Comparison of ENCODE assay signal across 9 mouse cellular contexts in the genomic region with DNA sequence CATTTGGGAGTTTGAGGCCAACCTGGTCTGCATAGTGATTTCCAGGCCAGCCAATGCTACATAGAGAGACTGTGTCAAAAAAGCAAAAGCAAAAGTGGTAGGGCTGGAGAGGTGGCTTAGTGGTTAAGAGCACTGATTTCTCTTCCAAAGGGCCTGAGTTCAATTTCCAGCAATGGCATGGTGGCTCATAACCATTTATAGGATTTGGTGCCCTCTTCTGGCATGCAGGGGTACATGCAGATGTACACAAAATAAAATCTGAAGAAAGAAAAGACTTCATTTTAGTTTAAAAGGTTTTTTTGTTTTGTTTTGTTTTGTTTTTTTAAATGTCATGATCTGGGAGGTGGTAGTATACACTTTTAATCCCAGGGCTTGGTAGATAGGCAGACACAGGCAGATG. TPM values are rescaled to one million over a fixed set of nuclear protein-coding genes. Genes with fewer than 3 reads are reported as not detected.
DNase-seq lines count a peak whose midpoint lies in the region; ATAC-seq and TF ChIP-seq lines count a peak whose summit lies in the region.
"Had no signal": no experiment of that assay in that cellular context is flagged by ENCODE, and none has a peak within 500 bp of the region (broad histone marks: within the 10 kb centered on the region; RNA-seq: fewer than 3 reads in every experiment).

No protein-coding gene starts in this region.

- no peak overlapping the region for H3K9ac ChIP-seq in liver, postnatal 0 days (replicated peaks)
- no peak overlapping the region for H3K9ac ChIP-seq in liver, embryonic 12.5 days
- no peak overlapping the region for H3K9ac ChIP-seq in MEL (ENCODE audit: control insufficient read depth, low read depth, low read length, poor library complexity, severe bottlenecking)
- H3K9ac ChIP-seq: forebrain, embryonic 15.5 days had no signal

- no peak for TF ChIP-seq POLR2A in MEL (IDR thresholded peaks at IDR 0.05; ENCODE audit: control insufficient read depth in 1 of 2, insufficient read depth in 1 of 2, low read depth in 1 of 2, low read length in 2 of 2, poor library complexity in 1 of 2)

- H3K27ac ChIP-seq in liver, postnatal 0 days (ENCODE audit: low read depth), result no peak overlapping the region
- no peak overlapping the region for H3K27ac ChIP-seq in liver, embryonic 12.5 days
- H3K27ac ChIP-seq in MEL (ENCODE audit: control insufficient read depth, low read depth, low read length), result no peak overlapping the region
- H3K27ac ChIP-seq: forebrain, embryonic 15.5 days had no signal

- no peaks in the 10 kb centered on the region for H3K9me3 ChIP-seq in liver, postnatal 0 days (ENCODE audit: low read length)
- H3K9me3 ChIP-seq in liver, embryonic 12.5 days (replicated peaks), result no peaks in the 10 kb centered on the region
- H3K9me3 ChIP-seq in MEL (replicated peaks; ENCODE audit: insufficient read depth, low read length), result no peaks in the 10 kb centered on the region
- H3K9me3 ChIP-seq: forebrain, embryonic 15.5 days had no signal

- peaks cover 3% of the 10 kb centered on the region; the same call in 1 of the 2 replicates for H3K4me1 ChIP-seq in liver, postnatal 0 days (ENCODE audit: insufficient read depth)
- peaks cover 9% of the 10 kb centered on the region for H3K4me1 ChIP-seq in liver, embryonic 12.5 days
- H3K4me1 ChIP-seq in MEL (ENCODE audit: control insufficient read depth in 1 of 2, insufficient read depth in 2 of 2, low read length in 2 of 2), result peaks cover 4 to 9% of the 10 kb centered on the region in 2 experiments

- DNase-seq in cerebellum, postnatal 14 days, result peak; percentile 24 to 32
- no peak for DNase-seq in cerebellum, adult 9-11 months
- no peak for DNase-seq in liver, postnatal 0 days
- peak; percentile 65 for DNase-seq in MEL (ENCODE audit: low read depth, low spot score)
- peak; percentile 78 for DNase-seq in induced T-regulatory cell, adult 2 months (ENCODE audit: low read depth)
- DNase-seq in testis, postnatal 10 days (ENCODE audit: low spot score), result no peak

- peak; percentile 80 for TF ChIP-seq RAD21 in MEL (IDR thresholded peaks at IDR 0.05; ENCODE audit: low read depth, low read length)

- TF ChIP-seq CTCF in liver, postnatal 0 days (IDR thresholded peaks at IDR 0.05; ENCODE audit: low read depth), result peak; percentile 81
- TF ChIP-seq CTCF in MEL (IDR thresholded peaks at IDR 0.05 in 2 of 3, conservative IDR thresholded peaks at IDR 0.05 in 1 of 3; ENCODE audit: control insufficient read depth in 1 of 3, insufficient read depth in 1 of 3, low read depth in 2 of 3, low read length in 3 of 3, poor library complexity in 1 of 3, severe bottlenecking in 1 of 3), result peak; percentile 57 to 83 (median 81)

- no peak overlapping the region for H3K4me2 ChIP-seq in liver, postnatal 0 days (ENCODE audit: low read depth, low read length)
- H3K4me2 ChIP-seq in liver, embryonic 12.5 days, result no peak overlapping the region
- H3K4me2 ChIP-seq: forebrain, embryonic 15.5 days had no signal

- no peaks in the 10 kb centered on the region for H3K36me3 ChIP-seq in liver, postnatal 0 days (replicated peaks; ENCODE audit: insufficient read depth, low read length)
- H3K36me3 ChIP-seq in liver, embryonic 12.5 days, result no peaks in the 10 kb centered on the region
- peaks cover 0 to 10% of the 10 kb centered on the region in 2 experiments; a peak in 2 of 4 replicates for H3K36me3 ChIP-seq in MEL (ENCODE audit: control insufficient read depth in 1 of 2, insufficient read depth in 2 of 2, low read length in 2 of 2)
- H3K36me3 ChIP-seq: forebrain, embryonic 15.5 days had no signal

- peaks cover 5% of the 10 kb centered on the region for H3K79me2 ChIP-seq in MEL (ENCODE audit: control insufficient read depth, insufficient read depth, low read length, poor library complexity)

- no peak for TF ChIP-seq EP300 in liver, postnatal 0 days (IDR thresholded peaks at IDR 0.05; ENCODE audit: low read depth)
- no peak for TF ChIP-seq EP300 in MEL (IDR thresholded peaks at IDR 0.05; ENCODE audit: low read depth in 1 of 2, low read length in 2 of 2)

- ATAC-seq in liver, postnatal 0 days, result no peak
- no peak for ATAC-seq in liver, embryonic 12.5 days
- ATAC-seq in megakaryocyte-erythroid progenitor cell, adult 5-6 weeks (replicated peaks; ENCODE audit: low FRiP score, low TSS enrichment, poor library complexity, severe bottlenecking), result no peak
- ATAC-seq: forebrain, embryonic 15.5 days had no signal

- H3K27me3 ChIP-seq in liver, postnatal 0 days (ENCODE audit: insufficient read depth, low read length), result peaks cover 7% of the 10 kb centered on the region; the same call in 1 of the 2 replicates
- peaks cover 20% of the 10 kb centered on the region for H3K27me3 ChIP-seq in liver, embryonic 12.5 days (replicated peaks)
- H3K27me3 ChIP-seq in MEL (ENCODE audit: control insufficient read depth in 1 of 2, insufficient read depth in 2 of 2, low read length in 2 of 2), result no peaks in the 10 kb centered on the region

- H3K4me3 ChIP-seq in liver, postnatal 0 days (ENCODE audit: low read depth, low read length), result no peak overlapping the region
- H3K4me3 ChIP-seq in liver, embryonic 12.5 days, result no peak overlapping the region
- H3K4me3 ChIP-seq in MEL (ENCODE audit: control insufficient read depth in 1 of 2, insufficient read depth in 1 of 2, low read depth in 2 of 2, low read length in 2 of 2), result no peak overlapping the region
- H3K4me3 ChIP-seq: forebrain, embryonic 15.5 days had no signal

TF ChIP-seq in MEL, 35 proteins besides CTCF, POLR2A, EP300 and RAD21 (continues in another document):
- TF ChIP-seq ELF1 (IDR thresholded peaks at IDR 0.05; ENCODE audit: low read depth, low read length), result no peak
- no peak for TF ChIP-seq CHD2 (IDR thresholded peaks at IDR 0.05; ENCODE audit: low read length)
- no peak for TF ChIP-seq SIN3A (IDR thresholded peaks at IDR 0.05; ENCODE audit: low read length)
- peak; percentile 22; the same call in 1 of the 2 replicates for TF ChIP-seq RCOR1 (IDR thresholded peaks at IDR 0.05; ENCODE audit: low read depth, low read length)
- 0 out of 2 replicates have a peak, but pooled peaks have one; percentile 23 for TF ChIP-seq HCFC1 (IDR thresholded peaks at IDR 0.05; ENCODE audit: low read depth, low read length)
- no peak for TF ChIP-seq USF1 (IDR thresholded peaks at IDR 0.05; ENCODE audit: low read depth, low read length)
- TF ChIP-seq TCF12 (IDR thresholded peaks at IDR 0.05; ENCODE audit: low read depth, low read length), result no peak
- no peak for TF ChIP-seq GABPA (IDR thresholded peaks at IDR 0.05; ENCODE audit: low read depth, low read length)
- TF ChIP-seq MYC (IDR thresholded peaks at IDR 0.05; ENCODE audit: low read depth, low read length), result peak; percentile 63; the same call in 1 of the 2 replicates
- TF ChIP-seq E2F4 (IDR thresholded peaks at IDR 0.05; ENCODE audit: borderline replicate concordance, low read depth, low read length), result no peak
- peak; percentile 75 for TF ChIP-seq ZC3H11A (IDR thresholded peaks at IDR 0.05; ENCODE audit: low read depth, low read length)

RNA-seq across cellular contexts. Expression of gene Ssu72, which starts 4.2 kb away (rescaled TPM):
- 66.6 and 66.9 TPM in 2 replicates for polyA plus RNA-seq in liver, postnatal 0 days (2015; fragmentation: Nextera tagmentation; extraction: Ambion mirVana)
- polyA plus RNA-seq in liver, embryonic 12.5 days (2016; fragmentation: Nextera tagmentation; extraction: Ambion mirVana), result 80.8 and 91.2 TPM in 2 replicates
- 160 and 170 TPM in 2 replicates for total RNA-seq in MEL (2012; rRNA removed)
- 100 to 1,000 TPM; 140 to 267 TPM for polyA plus RNA-seq in MEL (2012; ENCODE audit: insufficient read depth in 1 of 2, insufficient read length in 2 of 2, low read depth in 1 of 2, low replicate concordance in 2 of 2, missing spikeins in 1 of 2)
- 83.5 and 90.2 TPM in 2 replicates for total RNA-seq in megakaryocyte-erythroid progenitor cell, adult 5-6 weeks (2014; fragmentation: Nextera tagmentation)
- total RNA-seq in megakaryocyte-erythroid progenitor cell, adult 5-6 weeks (2017), result 75.3 and 94.1 TPM in 2 replicates

RNA-seq across cellular contexts. Expression of gene Fndc10, which starts 6.3 kb away (rescaled TPM):
- polyA plus RNA-seq in liver, postnatal 0 days (2015; fragmentation: Nextera tagmentation; extraction: Ambion mirVana), result 0.27 and 0.41 TPM in 2 replicates
- polyA plus RNA-seq in liver, embryonic 12.5 days (2016; fragmentation: Nextera tagmentation; extraction: Ambion mirVana), result 1.9 and 2.0 TPM in 2 replicates
- 1.1 and 2.6 TPM in 2 replicates for total RNA-seq in MEL (2012; rRNA removed)
- 1 to 10 TPM in 1 of 2 experiments, not detected in 1; 5.9 TPM for polyA plus RNA-seq in MEL (2012; ENCODE audit: insufficient read depth in 1 of 2, insufficient read length in 2 of 2, low read depth in 1 of 2, low replicate concordance in 2 of 2, missing spikeins in 1 of 2)
- 1.1 and 2.8 TPM in 2 replicates for total RNA-seq in megakaryocyte-erythroid progenitor cell, adult 5-6 weeks (2014; fragmentation: Nextera tagmentation)
- 0.33 and 0.88 TPM in 2 replicates for total RNA-seq in megakaryocyte-erythroid progenitor cell, adult 5-6 weeks (2017)

RNA-seq across cellular contexts. Expression of gene Mib2, which starts 31.4 kb away (rescaled TPM):
- polyA plus RNA-seq in liver, postnatal 0 days (2015; fragmentation: Nextera tagmentation; extraction: Ambion mirVana), result 3.4 and 4.3 TPM in 2 replicates
- 7.2 and 7.4 TPM in 2 replicates for polyA plus RNA-seq in liver, embryonic 12.5 days (2016; fragmentation: Nextera tagmentation; extraction: Ambion mirVana)
- total RNA-seq in MEL (2012; rRNA removed), result 21.4 and 27.7 TPM in 2 replicates
- polyA plus RNA-seq in MEL (2012; ENCODE audit: insufficient read depth in 1 of 2, insufficient read length in 2 of 2, low read depth in 1 of 2, low replicate concordance in 2 of 2, missing spikeins in 1 of 2), result 10 to 100 TPM in 1 of 2 experiments, not detected in 1; 38.3 TPM
- 12.9 and 17.9 TPM in 2 replicates for total RNA-seq in megakaryocyte-erythroid progenitor cell, adult 5-6 weeks (2014; fragmentation: Nextera tagmentation)
- 11.9 and 13.3 TPM in 2 replicates for total RNA-seq in megakaryocyte-erythroid progenitor cell, adult 5-6 weeks (2017)

RNA-seq across cellular contexts. Expression of gene Tmem240, which starts 34.2 kb away (rescaled TPM):
- polyA plus RNA-seq in liver, postnatal 0 days (2015; fragmentation: Nextera tagmentation; extraction: Ambion mirVana), result 0.02 and 0.06 TPM in 2 replicates
- polyA plus RNA-seq in liver, embryonic 12.5 days (2016; fragmentation: Nextera tagmentation; extraction: Ambion mirVana), result 0.17 and 0.24 TPM in 2 replicates
- 0.13 and 0.27 TPM in 2 replicates for total RNA-seq in MEL (2012; rRNA removed)
- under 1 TPM in 1 of 2 experiments, not detected in 1; 0.33 TPM for polyA plus RNA-seq in MEL (2012; ENCODE audit: insufficient read depth in 1 of 2, insufficient read length in 2 of 2, low read depth in 1 of 2, low replicate concordance in 2 of 2, missing spikeins in 1 of 2)
- 0.17 and 0.20 TPM in 2 replicates for total RNA-seq in megakaryocyte-erythroid progenitor cell, adult 5-6 weeks (2014; fragmentation: Nextera tagmentation)
- total RNA-seq in megakaryocyte-erythroid progenitor cell, adult 5-6 weeks (2017), result under 0.01 and 0.65 TPM in 2 replicates

RNA-seq across cellular contexts. Expression of gene Mmp23, which starts 47.2 kb away (rescaled TPM):
- 5.9 and 6.8 TPM in 2 replicates for polyA plus RNA-seq in liver, postnatal 0 days (2015; fragmentation: Nextera tagmentation; extraction: Ambion mirVana)
- 8.1 and 9.2 TPM in 2 replicates for polyA plus RNA-seq in liver, embryonic 12.5 days (2016; fragmentation: Nextera tagmentation; extraction: Ambion mirVana)
- total RNA-seq in MEL (2012; rRNA removed), result 1.6 and 1.8 TPM in 2 replicates
- polyA plus RNA-seq in MEL (2012; ENCODE audit: insufficient read depth in 1 of 2, insufficient read length in 2 of 2, low read depth in 1 of 2, low replicate concordance in 2 of 2, missing spikeins in 1 of 2), result 1 to 10 TPM in 1 of 2 experiments, not detected in 1; 2.4 TPM
- total RNA-seq in megakaryocyte-erythroid progenitor cell, adult 5-6 weeks (2014; fragmentation: Nextera tagmentation), result not detected in 2 replicates
- not detected in 2 replicates for total RNA-seq in megakaryocyte-erythroid progenitor cell, adult 5-6 weeks (2017)

Comparison
In these comparisons a context has a peak if more than half of its experiments do, and no peak if none do; other contexts are left out.
1. DNase-seq: peak in cerebellum, postnatal 14 days (2 of 2), MEL (single experiment) and induced T-regulatory cell, adult 2 months (single experiment); none in cerebellum, adult 9-11 months (single experiment), liver, postnatal 0 days (single experiment) and testis, postnatal 10 days (single experiment).